Mouse (Mus musculus): ENCODE data around the gene Tmem51.

- TF ChIP-seq CTCF (IDR thresholded peaks at IDR 0.05; ENCODE audit: low read depth) (no peak), EP300 (optimal IDR thresholded peaks at IDR 0.05) (no peak)
Measured at GRCm38 (mm10) chr4:142095513-142096241, 11.6 kb upstream of the Tmem51 start.

All from stomach, postnatal 0 days (tissue).